Mouse (Mus musculus): Measurements from ENCODE around the gene Fancl.
"Not testable (repeated sequence)": the region's sequence is repeated elsewhere in the genome, so short reads cannot be mapped to it uniquely, and the experiment has no call there.

DNA sequence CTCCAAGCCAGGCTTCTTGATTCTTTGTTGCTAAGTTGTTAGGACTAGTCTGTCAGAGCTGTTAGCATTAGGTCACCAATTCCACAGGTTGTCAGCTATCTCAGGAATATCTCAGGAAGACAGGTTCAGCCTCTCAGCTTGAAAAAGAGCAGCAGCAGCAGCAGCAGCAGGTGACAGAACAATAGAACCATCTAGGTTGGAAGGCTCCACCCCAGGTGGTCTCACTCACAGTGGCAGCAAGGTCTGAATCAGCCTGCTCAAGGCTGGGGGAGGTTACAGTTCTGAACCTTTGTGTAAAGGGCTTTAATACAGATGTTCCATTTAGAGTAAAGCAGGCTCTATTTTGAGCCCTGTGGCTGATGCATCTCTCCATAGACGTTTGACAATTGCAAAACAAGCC, 14.0 kb upstream of the Fancl start:
- TF ChIP-seq CTCF, EP300 (IDR thresholded peaks at IDR 0.05; ENCODE audit: low read depth): not testable (repeated sequence)
